Mouse (Mus musculus) embryonic facial prominence, embryonic 12.5 days (tissue): ENCODE measurements around the gene Luzp2. TPM values are rescaled to one million over a fixed set of nuclear protein-coding genes. Genes with fewer than 3 reads are reported as not detected.

ENCODE experiments used
- ATAC-seq: fragments of 200-750 bp; cut with Nextera tagmentation; 2 replicates; pipeline ENCODE4 v1.8.0; 2017; ENCODE audit not compliant: insufficient number of reproducible peaks, insufficient read depth, low FRiP score, low TSS enrichment
- H3K27ac ChIP-seq: fragments of 300-500 bp; sonication (generic); 2 replicates; pipeline ENCODE4 v1.5.1; 2016; ENCODE audit warnings: mild to moderate bottlenecking
- H3K27me3 ChIP-seq: fragments of 300-500 bp; sonication (generic); 2 replicates; pipeline ENCODE4 v1.6.1; 2016; ENCODE audit warnings: mild to moderate bottlenecking, moderate library complexity
- H3K36me3 ChIP-seq: fragments of 300-500 bp; sonication (generic); 2 replicates; pipeline ENCODE4 v1.6.1; 2016; ENCODE audit warnings: mild to moderate bottlenecking
- H3K4me1 ChIP-seq: fragments of 300-500 bp; sonication (generic); 2 replicates; pipeline ENCODE4 v1.6.1; 2016
- H3K4me2 ChIP-seq: fragments of 300-500 bp; sonication (generic); replicated peaks from 2 replicates; pipeline ENCODE4 v1.6.1; 2016; ENCODE audit warnings: mild to moderate bottlenecking, moderate library complexity
- H3K4me3 ChIP-seq: fragments of 300-500 bp; sonication (generic); 2 replicates; pipeline ENCODE4 v1.5.1; 2016; ENCODE audit warnings: mild to moderate bottlenecking
- H3K9ac ChIP-seq: fragments of 300-500 bp; sonication (generic); 2 replicates; pipeline ENCODE4 v1.6.1; 2016; ENCODE audit warnings: mild to moderate bottlenecking, moderate library complexity
- H3K9me3 ChIP-seq: fragments of 300-500 bp; sonication (generic); 2 replicates; pipeline ENCODE4 v1.6.1; 2016; ENCODE audit warnings: mild to moderate bottlenecking, moderate library complexity
- WGBS: fragments of 180-500 bp; shearing (Covaris S2); methylation state at CpG from one replicate; pipeline ENCODE4 v1.1.7; 2016; 5-methylcytosine and 5-hydroxymethylcytosine counted together
- polyA plus RNA-seq: library from polyadenylated mRNA; unstranded; fragments of >200 nt; fragmentation: Nextera tagmentation; extraction: Ambion mirVana; gene quantifications from 2 replicates; pipeline ENCODE4 v1.2.1, GENCODE M21; 2016

Gene Luzp2
- polyA plus RNA-seq, 1 experiment from 2014 or later, result 2.9 TPM

GRCm38 (mm10) chr7:54878928-54879644 lies 43.8 kb downstream of the Luzp2 start:
- Histone ChIP-seq H3K9me3 (no peaks in the 10 kb centered on the region), H3K4me1 (no peaks in the 10 kb centered on the region), H3K4me3 (no peak overlapping the region), H3K4me2 (no peak overlapping the region), H3K9ac (no peak overlapping the region), H3K36me3 (no peaks in the 10 kb centered on the region), H3K27me3 (no peaks in the 10 kb centered on the region), H3K27ac (no peak overlapping the region)
- ATAC-seq, result no peak
- WGBS, result 85% methylated on average over 4 of the region's 4 CpGs

- no peak overlapping the region for H3K4me3 ChIP-seq
- H3K9ac ChIP-seq, result no peak overlapping the region
- no peaks in the 10 kb centered on the region for H3K27me3 ChIP-seq
- H3K4me2 ChIP-seq, result no peak overlapping the region
- no peaks in the 10 kb centered on the region for H3K36me3 ChIP-seq
- ATAC-seq, result no peak
- no peaks in the 10 kb centered on the region for H3K4me1 ChIP-seq
- no peak overlapping the region for H3K27ac ChIP-seq
- 84% methylated on average over 3 of the region's 3 CpGs for WGBS
- H3K9me3 ChIP-seq, result no peaks in the 10 kb centered on the region
Observed at GRCm38 (mm10) chr7:54893709-54894627, 58.7 kb downstream of the Luzp2 start.

- H3K27me3 ChIP-seq, result no peaks in the 10 kb centered on the region
- no peaks in the 10 kb centered on the region for H3K4me1 ChIP-seq
- no peak overlapping the region for H3K9ac ChIP-seq
- no peaks in the 10 kb centered on the region for H3K36me3 ChIP-seq
- no peak overlapping the region for H3K27ac ChIP-seq
- WGBS, result 64% methylated on average over 3 of the region's 3 CpGs
- H3K4me2 ChIP-seq, result no peak overlapping the region
- no peak for ATAC-seq
- no peaks in the 10 kb centered on the region for H3K9me3 ChIP-seq
- no peak overlapping the region for H3K4me3 ChIP-seq
Observed at GRCm38 (mm10) chr7:54898589-54898988, 63.3 kb downstream of the Luzp2 start.

GRCm38 (mm10) chr7:54909958-54910357 lies 74.7 kb downstream of the Luzp2 start:
- ATAC-seq, result no peak
- Histone ChIP-seq H3K4me3 (no peak overlapping the region), H3K27ac (no peak overlapping the region), H3K27me3 (no peaks in the 10 kb centered on the region), H3K9ac (no peak overlapping the region), H3K4me2 (no peak overlapping the region), H3K36me3 (no peaks in the 10 kb centered on the region), H3K4me1 (no peaks in the 10 kb centered on the region), H3K9me3 (no peaks in the 10 kb centered on the region)
- WGBS, result 18% methylated on average over 7 of the region's 7 CpGs

GRCm38 (mm10) chr7:54914030-54914429 lies 78.7 kb downstream of the Luzp2 start:
- no peaks in the 10 kb centered on the region for H3K27me3 ChIP-seq
- WGBS, result 13% methylated on average over 1 of the region's 1 CpGs
- no peak for ATAC-seq

GRCm38 (mm10) chr7:54921991-54922390 lies 86.7 kb downstream of the Luzp2 start:
- H3K27ac ChIP-seq, result no peak overlapping the region
- no peaks in the 10 kb centered on the region for H3K9me3 ChIP-seq
- no peaks in the 10 kb centered on the region for H3K4me1 ChIP-seq
- no peak overlapping the region for H3K9ac ChIP-seq
- no peak for ATAC-seq
- WGBS, result 78% methylated on average over 3 of the region's 3 CpGs
- no peak overlapping the region for H3K4me3 ChIP-seq
- H3K36me3 ChIP-seq, result no peaks in the 10 kb centered on the region
- H3K4me2 ChIP-seq, result no peak overlapping the region
- no peaks in the 10 kb centered on the region for H3K27me3 ChIP-seq

More at GRCm38 (mm10) chr7:54914030-54914429, 78.7 kb downstream of the Luzp2 start:
- H3K27ac ChIP-seq, result no peak overlapping the region
- H3K36me3 ChIP-seq, result no peaks in the 10 kb centered on the region
- H3K4me1 ChIP-seq, result no peaks in the 10 kb centered on the region
- H3K9ac ChIP-seq, result no peak overlapping the region
- H3K9me3 ChIP-seq, result no peaks in the 10 kb centered on the region
- H3K4me2 ChIP-seq, result no peak overlapping the region
- no peak overlapping the region for H3K4me3 ChIP-seq

GRCm38 (mm10) chr7:54956759-54957158 lies 121.5 kb downstream of the Luzp2 start:
- H3K4me1 ChIP-seq, result no peaks in the 10 kb centered on the region
- no peak overlapping the region for H3K4me3 ChIP-seq
- H3K27ac ChIP-seq, result no peak overlapping the region
- no peaks in the 10 kb centered on the region for H3K9me3 ChIP-seq
- H3K4me2 ChIP-seq, result no peak overlapping the region
- no peaks in the 10 kb centered on the region for H3K36me3 ChIP-seq
- H3K9ac ChIP-seq, result no peak overlapping the region
- WGBS, result 85% methylated on average over 2 of the region's 2 CpGs
- no peak for ATAC-seq
- no peaks in the 10 kb centered on the region for H3K27me3 ChIP-seq

GRCm38 (mm10) chr7:54962678-54963077 lies 127.4 kb downstream of the Luzp2 start:
- WGBS, result 77% methylated on average over 4 of the region's 4 CpGs
- Histone ChIP-seq H3K4me1 (no peaks in the 10 kb centered on the region), H3K9ac (no peak overlapping the region), H3K27ac (no peak overlapping the region), H3K36me3 (no peaks in the 10 kb centered on the region), H3K4me3 (no peak overlapping the region), H3K27me3 (no peaks in the 10 kb centered on the region), H3K4me2 (no peak overlapping the region), H3K9me3 (no peaks in the 10 kb centered on the region)
- no peak for ATAC-seq

- H3K4me2 ChIP-seq, result no peak overlapping the region
- H3K27ac ChIP-seq, result no peak overlapping the region
- no peak overlapping the region for H3K9ac ChIP-seq
- H3K27me3 ChIP-seq, result no peaks in the 10 kb centered on the region
- H3K4me3 ChIP-seq, result no peak overlapping the region
- no peaks in the 10 kb centered on the region for H3K4me1 ChIP-seq
- ATAC-seq, result no peak
- no peaks in the 10 kb centered on the region for H3K9me3 ChIP-seq
- H3K36me3 ChIP-seq, result no peaks in the 10 kb centered on the region
Observed at GRCm38 (mm10) chr7:54977372-54977771, 142.1 kb downstream of the Luzp2 start.

- Histone ChIP-seq H3K27ac (no peak overlapping the region), H3K4me1 (no peaks in the 10 kb centered on the region), H3K4me2 (no peak overlapping the region), H3K4me3 (no peak overlapping the region), H3K9me3 (no peaks in the 10 kb centered on the region), H3K36me3 (no peaks in the 10 kb centered on the region), H3K9ac (no peak overlapping the region), H3K27me3 (no peaks in the 10 kb centered on the region)
- no peak for ATAC-seq
- whole genome bisulfite sequencing, result 82% methylated on average over 4 of the region's 4 CpGs
Observed at GRCm38 (mm10) chr7:54980585-54980984, 145.3 kb downstream of the Luzp2 start.

- Histone ChIP-seq H3K36me3 (no peaks in the 10 kb centered on the region), H3K4me1 (no peaks in the 10 kb centered on the region), H3K9me3 (no peaks in the 10 kb centered on the region), H3K4me2 (no peak overlapping the region), H3K27ac (no peak overlapping the region), H3K27me3 (no peaks in the 10 kb centered on the region), H3K4me3 (no peak overlapping the region), H3K9ac (no peak overlapping the region)
- ATAC-seq, result no peak
- WGBS, result 75% methylated on average over 2 of the region's 2 CpGs
Observed at GRCm38 (mm10) chr7:55000397-55000796, 165.1 kb downstream of the Luzp2 start.

GRCm38 (mm10) chr7:55009173-55009771 lies 174.0 kb downstream of the Luzp2 start:
- no peak overlapping the region for H3K9ac ChIP-seq
- no peaks in the 10 kb centered on the region for H3K4me1 ChIP-seq
- H3K27ac ChIP-seq, result no peak overlapping the region
- no peak overlapping the region for H3K4me3 ChIP-seq
- H3K9me3 ChIP-seq, result no peaks in the 10 kb centered on the region
- WGBS, result 31% methylated on average over 4 of the region's 4 CpGs
- no peak overlapping the region for H3K4me2 ChIP-seq
- H3K36me3 ChIP-seq, result no peaks in the 10 kb centered on the region
- no peaks in the 10 kb centered on the region for H3K27me3 ChIP-seq
- no peak for ATAC-seq
